Mouse (Mus musculus) inflammation-experienced regulatory T-cells, adult 6 months (primary cell): ENCODE results near the gene Akr1b3. TPM values are rescaled to one million over a fixed set of nuclear protein-coding genes. Genes with fewer than 3 reads are reported as not detected.

Experiments
- ATAC-seq: one replicate; pipeline ENCODE4 v1.8.0; 2017
- polyA plus RNA-seq, 3 experiments: library from polyadenylated mRNA; unstranded; fragments of 100-300 nt; shearing (Covaris generic); gene quantifications; one replicate each; pipeline ENCODE4 v1.2.1; 2017

Akr1b3 gene
- polyA plus RNA-seq, 3 experiments from 2014 or later = 371 to 476 (median 432) TPM

DNA sequence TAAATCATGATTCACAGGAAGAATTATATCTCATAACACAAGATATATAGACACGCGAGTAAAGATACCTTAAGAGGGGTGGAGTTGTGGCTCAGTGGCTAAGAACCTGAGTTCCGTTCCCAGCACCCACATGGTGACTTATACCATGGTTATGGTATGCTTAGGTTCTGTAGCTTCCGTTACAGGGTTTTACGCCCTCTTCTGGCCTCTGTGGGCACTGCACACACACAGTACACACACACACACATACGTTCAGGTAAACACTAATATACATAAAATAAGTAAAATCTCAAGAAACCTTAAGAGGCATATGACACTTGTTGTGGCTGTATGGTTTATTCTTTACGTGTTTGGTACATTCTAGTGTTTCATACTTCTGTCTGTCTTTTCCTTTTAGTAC is 4.8 kb upstream of the Akr1b3 start:
- no peak for ATAC-seq

DNA sequence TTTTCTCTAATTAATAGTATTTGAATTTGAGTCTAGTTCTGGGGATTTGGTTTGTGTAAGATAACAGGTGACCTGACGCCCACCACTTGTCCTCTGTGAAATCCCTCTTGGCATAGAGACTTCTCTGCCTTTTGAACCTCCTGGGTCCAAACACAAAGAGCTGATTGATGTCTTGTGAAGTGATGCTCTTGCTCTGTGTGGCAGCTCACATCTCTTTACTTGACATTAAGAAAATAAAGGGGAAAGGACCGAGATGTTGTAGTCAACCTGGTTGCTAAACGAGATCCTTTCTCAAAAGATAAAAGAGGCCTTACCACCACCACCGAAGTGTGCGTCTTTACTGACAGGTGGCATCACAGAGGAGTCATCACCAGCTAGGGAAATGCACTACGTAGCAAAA is 1.4 kb upstream of the Akr1b3 start:
- ATAC-seq = no peak

DNA sequence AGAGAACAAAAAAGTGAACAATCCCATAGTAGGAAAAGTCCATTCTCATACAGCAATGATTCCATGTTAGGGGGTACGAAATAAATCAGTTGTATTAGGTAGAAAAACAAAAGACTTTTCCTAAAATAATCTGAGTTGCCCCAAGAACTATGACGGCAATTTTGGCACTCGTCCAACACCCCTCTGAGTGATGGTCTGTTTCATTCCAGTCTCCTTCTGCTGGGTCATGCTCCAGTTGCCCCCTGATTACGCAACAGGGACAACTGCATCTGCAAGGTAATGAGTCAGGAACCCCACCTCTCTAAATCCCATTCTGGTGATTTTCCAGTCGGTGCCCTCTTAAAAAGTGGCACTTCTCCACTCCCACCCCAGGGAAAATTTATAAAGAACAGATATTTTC is 894 bp upstream of the Akr1b3 start:
- no peak for ATAC-seq

DNA sequence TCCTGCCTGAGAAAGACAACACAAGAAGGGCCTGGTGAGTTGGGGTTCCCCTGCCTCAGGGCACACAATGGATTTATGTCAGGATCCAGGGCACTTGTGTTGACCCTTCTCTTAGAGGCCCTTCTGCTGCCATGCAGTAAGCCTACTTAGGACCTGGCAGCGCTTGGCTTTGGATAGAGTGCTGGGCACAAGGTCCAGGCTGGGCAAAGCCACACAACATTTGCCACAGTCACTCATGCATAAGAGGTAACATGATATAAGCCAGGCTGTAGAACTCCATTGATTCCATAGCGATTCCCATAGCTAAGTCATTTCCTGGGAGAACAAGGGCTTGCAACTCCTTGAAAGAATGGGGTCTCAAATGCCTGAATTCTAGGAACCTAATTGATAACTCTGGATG is 3.4 kb downstream of the Akr1b3 start:
- no peak for ATAC-seq

DNA sequence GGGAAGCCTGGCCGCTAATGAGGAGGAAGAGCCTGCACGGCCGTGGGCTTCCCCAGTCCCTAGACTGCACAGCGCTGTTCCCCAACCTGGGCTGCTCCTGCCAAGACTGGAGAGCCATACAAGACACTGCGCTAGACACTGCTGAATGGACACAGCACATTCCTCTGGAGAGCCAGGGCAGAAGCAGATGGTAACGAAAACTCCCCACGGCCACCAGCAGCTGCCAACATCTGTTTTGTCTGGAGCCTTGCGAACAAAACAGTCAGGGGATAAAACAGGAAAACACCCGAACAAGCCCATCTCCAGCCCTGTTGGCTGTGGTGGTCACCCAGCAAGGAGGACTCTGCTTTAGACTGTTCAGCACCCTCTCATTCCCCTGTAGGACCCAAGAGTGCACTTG is 3.9 kb downstream of the Akr1b3 start:
- ATAC-seq = no peak

DNA sequence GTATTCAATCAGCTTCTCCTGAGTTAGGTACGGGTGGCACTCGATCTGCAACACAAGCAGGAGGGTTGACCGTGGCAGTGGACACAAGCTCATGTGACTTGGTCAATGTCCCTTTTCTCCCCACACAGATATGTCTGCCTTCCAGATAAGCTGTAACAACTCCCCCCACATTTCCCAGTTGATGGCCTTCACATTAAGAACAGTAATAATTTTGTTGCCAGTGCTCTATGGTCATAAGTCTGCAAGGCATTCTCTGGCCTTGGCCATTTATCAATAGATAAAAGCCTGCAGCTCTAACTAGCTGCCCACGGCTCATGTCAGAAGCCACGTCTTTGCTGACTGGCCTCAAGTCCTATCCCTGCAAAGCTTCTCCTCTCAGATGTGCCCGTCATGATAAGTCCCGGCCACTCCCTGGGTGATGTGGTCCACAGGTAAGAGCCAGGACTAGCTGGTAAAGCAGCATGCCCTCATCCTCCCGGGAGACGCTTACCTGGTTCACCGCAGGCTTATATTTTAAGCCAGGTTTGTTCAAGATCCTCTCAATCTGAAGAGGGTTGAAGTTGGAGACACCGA is 7.2 kb downstream of the Akr1b3 start:
- no peak for ATAC-seq

DNA sequence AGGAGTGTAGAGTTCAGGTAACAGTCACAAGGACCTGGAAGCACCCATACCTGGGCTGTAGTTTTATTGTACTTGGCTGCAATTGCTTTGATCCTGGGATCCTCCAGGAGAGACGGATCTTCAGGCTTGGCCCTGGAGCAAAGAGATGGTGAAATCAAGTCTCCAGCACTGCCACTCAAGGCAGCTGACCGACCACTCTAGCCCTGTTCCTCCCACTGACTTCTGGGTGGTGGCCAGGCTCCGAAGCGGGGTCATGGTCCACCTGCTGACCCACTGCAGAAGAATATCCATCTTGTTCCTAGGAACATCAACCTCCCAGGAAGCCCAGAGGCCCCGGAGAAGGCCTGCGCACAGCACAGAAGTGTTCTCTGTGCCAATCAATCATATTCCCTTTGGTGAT is 7.8 kb downstream of the Akr1b3 start:
- ATAC-seq = no peak

DNA sequence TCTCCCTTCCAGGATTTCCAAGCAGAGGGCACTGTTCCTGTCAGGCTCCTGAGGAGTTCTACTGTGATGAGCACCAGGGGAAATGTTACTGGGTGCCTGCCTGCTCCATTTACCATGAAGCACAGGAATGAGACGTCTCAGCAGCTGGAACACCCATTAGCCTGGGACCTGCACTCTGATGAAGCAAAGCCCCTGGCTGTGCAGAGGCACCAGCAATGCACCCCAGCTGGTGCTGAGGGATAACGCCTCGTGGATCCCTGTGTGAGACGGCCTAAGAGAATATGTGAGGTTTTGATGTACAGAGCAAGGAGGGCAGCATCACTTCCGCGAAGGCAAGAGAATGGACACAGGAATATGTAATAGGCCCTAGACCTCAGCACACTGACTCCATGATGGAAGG is 10.5 kb downstream of the Akr1b3 start:
- ATAC-seq = no peak

DNA sequence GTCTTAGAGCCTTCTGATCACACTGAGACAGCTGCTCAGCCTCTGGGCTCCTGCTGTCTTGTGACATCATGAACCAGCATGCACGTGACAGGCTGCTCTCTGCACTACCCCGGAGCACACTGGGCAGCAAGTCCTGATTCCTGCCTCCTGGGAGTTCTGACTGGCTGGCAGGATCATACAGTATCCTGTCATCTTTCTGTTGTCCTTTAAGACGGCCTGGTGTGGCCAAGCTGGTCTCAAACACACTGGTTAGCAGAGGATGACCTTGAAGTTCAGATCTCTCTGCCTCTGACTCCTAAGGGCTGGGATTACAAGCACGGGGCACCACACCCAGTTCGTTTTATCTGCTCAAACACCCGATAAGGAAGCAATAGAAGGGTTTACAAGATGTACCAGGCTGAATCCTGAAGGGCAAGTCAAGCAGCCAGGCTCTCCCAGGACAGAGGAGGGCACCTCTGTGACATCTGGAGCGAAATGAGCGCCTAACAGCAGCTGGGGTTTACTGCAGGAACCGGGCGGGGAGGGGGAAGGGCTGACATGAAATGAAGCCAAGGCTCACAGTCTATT is 12.5 kb downstream of the Akr1b3 start:
- no peak for ATAC-seq

DNA sequence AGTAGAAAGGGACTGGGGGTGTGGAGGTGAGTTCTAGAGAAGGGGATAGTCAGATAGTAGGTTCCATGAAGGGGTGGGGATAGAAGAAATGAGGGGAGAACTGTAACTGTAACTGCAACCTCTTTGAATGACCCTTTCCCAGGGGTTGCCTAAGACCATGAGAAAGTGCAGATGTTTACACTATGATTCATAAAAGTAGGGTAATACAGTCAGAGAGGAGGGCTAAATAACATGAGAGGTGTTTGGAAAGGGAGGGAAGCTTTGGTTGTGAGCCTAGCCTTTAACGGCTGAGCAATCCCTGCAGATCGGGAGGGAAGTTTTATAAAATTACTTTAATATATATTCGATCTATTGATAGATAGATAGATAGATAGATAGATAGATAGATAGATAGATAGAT is 20.2 kb downstream of the Akr1b3 start:
- no peak for ATAC-seq

DNA sequence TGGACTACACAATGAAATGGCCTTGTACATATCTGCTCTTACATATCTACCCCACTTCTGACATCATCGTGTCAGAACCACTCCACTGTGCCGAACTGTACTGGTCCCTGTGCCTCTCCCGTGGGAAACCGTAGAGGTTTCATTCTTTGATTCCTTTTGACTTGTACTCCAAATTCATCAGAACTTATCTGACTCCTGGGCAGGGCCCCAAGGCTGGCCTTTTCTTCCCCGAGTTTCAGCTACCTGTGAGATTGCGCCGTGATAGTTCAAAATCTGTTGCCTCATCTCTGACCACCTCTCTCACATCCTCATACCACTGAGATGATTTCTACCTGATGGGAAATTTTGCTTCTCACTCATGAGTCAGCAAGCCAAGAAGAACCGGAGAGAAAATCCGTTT is 21.8 kb downstream of the Akr1b3 start:
- ATAC-seq = no peak

DNA sequence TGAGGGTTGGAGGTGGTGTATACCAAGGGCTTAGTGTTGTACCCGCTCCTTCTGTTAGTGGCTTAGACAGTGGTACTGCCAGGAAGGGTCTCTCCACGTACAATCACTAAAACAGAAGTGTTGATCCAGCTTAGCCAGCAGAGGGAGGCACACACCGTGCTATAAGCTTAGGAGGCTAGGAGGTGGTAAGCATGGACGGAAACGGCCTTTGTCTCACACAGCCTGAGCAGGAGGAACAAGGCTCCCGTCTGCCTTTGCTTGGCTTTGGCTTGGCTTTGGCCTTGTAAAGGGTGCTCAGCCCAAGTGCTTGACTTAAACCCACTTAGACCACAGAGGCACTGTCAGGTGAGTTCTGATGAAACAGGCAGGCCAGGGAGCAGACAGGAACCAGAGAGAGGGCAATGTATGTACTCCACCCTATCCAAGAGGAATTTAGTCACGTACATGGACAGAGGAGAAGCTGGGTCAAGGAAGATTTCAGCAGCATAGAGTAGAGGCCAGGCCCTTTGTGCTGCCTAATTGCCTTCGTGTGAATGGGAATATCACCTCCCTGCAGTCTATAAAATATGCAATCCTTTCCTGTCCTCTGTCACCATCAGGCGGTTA is 24.3 kb downstream of the Akr1b3 start:
- peak; percentile 94 for ATAC-seq

DNA sequence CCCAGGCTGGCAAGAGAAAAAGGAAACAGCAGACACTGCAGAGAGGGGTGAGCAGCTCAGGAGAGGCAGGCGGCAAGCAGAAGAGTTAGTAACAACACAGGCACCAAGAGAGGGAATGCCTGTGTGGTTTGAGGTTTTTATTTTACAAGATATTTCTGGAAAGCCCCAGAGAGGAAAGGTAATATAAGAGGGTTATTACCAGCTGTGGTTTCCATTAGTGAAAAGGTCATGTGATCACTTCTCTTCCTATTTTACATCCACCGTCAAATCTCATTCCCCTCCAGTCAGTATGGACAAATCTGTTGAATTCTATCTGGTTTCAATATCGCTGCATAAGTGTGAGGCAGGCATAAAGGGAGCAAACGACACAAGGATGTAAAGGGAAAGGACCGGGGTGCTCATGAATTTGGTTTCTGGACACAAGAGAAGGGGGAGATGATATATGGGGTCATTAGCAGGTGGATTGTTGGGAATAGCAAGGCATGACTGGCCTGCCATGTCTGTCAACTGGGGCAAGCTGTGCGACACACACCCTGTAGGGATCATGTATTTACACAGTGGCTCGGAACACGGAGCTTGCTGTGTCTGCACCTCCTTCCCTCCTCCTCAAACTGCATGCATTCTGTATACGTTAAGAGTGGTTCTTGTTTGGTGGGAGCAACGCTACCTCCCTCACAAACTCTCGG is 24.9 kb downstream of the Akr1b3 start:
- ATAC-seq = peak; percentile 36

DNA sequence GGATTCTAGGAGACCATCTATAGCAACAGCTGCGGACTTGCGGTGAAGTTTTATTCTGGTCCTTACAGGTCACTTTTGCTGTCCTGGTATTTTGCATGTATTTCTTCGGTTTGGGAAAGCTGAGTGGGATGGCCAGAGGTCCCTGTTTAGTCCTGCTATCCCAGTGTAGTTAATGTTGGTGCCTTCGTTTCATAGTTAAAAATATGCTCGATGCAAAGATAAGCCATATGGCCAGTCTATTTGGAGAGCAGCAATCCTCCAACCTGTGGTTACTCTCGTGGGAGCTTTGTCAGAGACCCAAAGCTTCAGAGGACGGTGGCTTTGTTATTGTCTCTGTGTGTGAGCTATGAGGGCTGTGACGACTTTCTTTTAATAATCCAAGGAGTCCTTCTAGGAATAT is 26.6 kb downstream of the Akr1b3 start:
- no peak for ATAC-seq

DNA sequence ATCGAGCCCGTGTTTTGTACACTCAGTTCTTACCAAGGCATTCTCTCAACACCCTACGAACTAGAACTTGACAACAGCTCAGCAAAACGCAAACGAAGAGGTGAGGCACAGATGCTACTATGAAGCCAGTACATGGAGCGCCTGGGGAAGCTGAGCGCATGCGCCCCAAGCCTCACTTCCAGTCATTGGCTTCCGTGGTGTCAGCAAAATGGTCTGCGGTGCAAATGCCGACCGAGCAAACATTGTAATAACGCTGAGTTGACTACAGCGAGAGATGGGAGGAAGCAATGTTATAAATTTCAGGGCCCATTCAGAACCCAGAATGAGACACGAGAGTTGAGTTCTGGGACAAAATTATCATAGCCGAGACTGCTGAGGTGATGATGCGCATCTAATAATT is 27.2 kb downstream of the Akr1b3 start:
- no peak for ATAC-seq

DNA sequence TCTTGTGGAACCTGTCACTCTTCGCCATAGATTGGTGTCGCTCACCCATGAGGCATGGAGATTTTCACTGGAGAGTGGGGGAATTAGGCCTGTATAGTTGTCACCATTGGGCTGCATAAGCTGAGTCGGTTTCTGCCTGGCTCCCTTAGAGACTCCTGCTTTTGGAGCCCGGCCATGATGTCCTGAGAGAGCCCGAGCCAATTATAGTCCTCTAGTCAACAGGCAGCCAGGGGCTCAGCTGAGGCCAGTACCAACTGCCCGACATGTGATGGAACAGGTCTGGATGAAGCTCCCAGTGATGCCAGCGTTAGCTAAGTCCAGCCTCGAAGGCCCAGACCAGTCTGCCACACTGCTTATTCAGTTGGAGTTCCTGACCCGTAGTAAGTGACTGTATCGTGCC is 29.2 kb downstream of the Akr1b3 start:
- no peak for ATAC-seq

DNA sequence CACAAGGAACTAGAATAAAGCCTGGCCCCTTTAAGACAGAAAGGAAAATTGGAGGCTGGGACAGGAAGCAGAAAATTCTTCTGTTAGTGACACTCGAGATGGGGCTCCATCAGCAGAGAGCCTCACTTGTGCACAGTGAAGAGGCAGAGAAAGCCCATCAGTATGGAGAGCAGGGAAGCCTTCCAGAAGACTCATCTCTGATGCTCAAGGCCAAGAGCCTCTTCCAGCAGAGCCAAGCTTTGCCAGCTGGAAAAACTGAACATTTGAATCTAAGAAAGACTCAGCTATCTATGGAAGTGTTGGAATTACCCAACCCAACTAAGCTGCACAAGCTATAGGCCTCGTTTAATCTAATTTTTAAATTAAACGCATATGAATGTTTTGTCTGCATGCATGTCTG is 30.4 kb downstream of the Akr1b3 start:
- no peak for ATAC-seq

DNA sequence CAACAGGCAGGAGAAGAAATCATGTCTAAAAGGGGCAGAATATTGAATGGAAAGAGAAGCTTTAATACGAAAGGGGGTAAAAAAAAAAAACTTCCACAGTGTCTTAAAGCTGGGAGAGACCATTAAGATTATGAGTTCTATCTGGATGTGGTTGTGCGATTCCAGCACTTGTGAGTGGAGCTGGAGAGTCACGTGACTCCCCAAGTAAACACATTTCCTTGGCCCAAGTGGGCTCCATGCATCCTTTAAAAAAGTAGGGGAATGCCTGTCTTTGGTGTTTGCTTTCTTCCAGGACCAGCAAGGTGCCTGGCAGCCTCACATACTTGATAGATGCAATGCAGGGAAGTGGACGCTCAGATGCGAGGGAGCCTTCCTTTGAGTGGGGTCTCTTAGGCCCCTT is 38.9 kb downstream of the Akr1b3 start:
- ATAC-seq = no peak

DNA sequence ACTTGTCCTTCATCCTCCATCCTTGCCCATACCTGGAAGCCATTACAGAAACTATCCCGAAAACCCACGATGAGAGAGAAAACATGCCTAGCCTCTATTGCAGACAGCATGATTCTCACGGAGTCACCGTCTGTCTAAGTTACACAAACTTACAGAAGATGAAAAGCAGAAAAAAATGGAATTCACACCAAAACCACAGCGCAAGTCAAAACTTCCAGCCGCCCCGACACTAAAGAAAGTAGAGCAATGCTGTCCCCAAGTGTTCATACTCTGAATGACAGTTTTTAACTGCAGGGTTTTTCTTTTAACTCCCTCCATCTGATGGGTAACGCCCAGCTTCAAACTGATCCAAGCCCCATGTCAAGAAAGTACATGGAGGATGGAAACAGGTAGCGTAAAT is 39.6 kb downstream of the Akr1b3 start:
- peak; percentile 83 for ATAC-seq

DNA sequence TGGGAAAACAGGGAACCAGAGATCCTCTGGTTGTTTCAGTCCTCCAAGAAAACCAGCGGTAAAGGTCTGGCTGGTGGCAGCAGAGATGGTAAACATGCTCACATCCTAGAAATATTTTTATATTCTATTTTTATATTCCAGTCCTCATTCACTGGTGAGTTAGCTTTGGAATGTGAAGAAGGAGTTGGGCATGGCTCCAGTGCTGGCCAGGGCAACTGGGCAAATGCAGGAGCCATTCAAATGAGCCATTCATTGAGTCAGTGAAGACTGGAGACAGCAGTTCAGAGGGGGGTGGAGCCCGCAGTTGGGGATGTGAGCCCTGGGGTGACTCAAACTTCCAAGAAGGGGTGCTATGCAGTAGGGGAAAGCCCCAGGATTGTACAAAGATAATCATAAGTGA is 42.9 kb downstream of the Akr1b3 start:
- ATAC-seq = no peak

DNA sequence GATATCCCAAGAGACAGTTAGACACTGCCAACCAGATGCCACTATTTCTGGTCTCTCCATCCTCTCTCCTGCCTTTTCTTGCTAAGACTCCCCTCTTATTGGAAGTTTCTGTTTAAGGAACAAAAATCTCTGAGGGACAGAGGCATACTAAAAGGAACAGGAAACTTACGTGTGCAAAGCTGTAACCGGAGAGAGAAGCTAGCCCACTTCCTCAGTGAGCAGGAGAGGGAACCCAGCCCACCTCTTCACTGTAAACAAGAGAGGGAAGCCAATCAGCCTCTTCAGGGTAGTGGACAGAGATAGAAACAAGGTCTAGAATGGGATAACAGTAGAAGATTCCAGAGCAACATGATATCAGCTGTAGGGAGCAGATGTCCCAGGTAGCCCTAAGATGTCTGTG is 44.2 kb downstream of the Akr1b3 start:
- ATAC-seq = peak; percentile 37

DNA sequence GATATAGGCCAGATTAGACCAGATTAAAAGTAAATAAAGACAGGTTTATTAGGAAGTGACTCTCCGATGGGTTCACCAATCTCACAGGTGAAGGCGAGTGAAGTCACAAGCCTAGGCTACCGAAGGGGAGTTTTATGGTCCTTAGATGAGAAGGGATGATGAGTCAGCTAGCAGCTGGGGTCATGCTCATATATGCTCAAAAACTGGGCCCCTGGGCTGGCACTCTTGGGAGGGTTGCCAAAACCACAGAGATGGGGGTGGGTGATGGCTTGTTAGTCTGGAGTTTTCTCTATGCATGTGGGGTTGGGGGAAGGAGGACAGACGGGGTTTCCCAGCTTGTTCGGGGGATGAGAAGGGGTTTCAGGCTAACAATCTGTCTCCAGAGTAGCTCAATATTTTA is 44.8 kb downstream of the Akr1b3 start:
- ATAC-seq = peak; percentile 54

DNA sequence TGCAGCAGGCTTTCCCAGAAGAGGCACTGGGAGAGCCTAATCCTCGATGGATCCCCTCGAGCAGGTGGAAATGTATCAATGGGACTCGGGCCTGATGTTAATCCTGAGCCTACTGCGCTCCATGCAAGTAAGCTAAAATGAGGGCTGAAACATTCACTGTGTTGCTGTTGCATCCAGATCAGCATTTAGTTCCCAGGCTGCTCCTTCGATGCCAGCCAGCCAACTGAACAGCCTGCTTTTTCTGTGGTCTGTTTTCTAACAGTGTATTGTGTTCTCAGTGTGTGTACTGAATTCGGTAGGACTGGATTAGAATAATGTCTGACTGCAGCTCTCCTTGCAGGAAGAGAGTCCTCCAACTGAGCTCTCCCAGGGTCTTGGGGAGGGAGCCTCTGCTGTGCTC is 46.6 kb downstream of the Akr1b3 start:
- no peak for ATAC-seq

DNA sequence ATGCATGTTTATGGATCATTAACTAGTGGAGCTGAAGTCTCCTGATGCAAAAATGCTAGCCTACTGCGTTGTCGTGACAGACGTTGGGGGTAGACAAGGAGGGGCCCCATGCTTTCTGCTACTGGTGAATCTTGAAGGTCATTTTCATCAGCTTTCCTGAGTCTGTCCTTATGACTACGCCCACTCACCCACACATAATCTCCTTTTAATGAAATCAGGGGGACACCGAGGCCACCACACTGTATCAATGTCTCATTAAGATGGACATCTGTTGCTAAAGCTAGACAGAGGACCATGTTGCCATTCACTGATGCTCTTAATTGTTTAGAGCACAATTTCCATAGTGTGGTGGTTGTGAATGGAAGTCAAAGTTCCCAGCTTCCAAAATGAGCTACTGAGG is 58.7 kb downstream of the Akr1b3 start:
- ATAC-seq = no peak
